Mouse (Mus musculus): Measurements from ENCODE around the gene Dbnl. TPM values are rescaled to one million over a fixed set of nuclear protein-coding genes. Genes with fewer than 3 reads are reported as not detected.

Gene Dbnl
- total and polyA plus RNA-seq, 3 experiments = 25.6 to 29.2 (median 25.7) TPM

DNA sequence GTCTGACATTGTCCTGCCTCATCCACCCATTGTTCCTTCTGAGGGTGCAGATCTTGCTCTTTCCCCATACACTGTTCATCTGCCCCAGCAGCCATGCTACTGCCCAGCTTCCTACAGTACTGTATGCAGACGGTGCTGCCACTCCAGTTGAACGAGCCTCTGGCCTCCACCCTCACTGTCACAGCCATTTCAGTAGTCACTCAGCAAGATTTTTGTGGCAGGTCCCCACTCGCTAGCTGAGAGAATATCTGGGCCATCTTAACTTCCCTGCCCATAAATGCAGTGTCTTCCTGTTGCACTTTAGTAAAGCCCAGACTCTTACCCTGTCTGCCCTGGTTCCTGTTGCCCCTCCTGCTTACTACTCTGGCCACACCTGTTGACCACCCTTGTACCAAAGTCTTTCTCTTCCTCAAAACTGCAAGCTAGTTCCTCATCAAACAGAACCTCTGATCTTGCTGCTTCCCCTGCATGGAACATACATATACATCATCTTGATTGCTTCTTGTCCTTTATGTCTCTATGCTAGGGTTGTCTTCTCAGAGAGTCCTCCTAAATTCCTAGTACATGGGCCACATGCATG lies 1.6 kb downstream of the Dbnl start:
- Histone ChIP-seq H3K36me3 (ENCODE audit: control insufficient read depth, insufficient read depth, low read length) (no peaks in the 10 kb centered on the region), H3K9ac (ENCODE audit: low read depth, low read length) (peak overlapping the region; percentile 24), H3K4me1 (ENCODE audit: control insufficient read depth, insufficient read depth, low read length) (peaks cover 6% of the 10 kb centered on the region), H3K27ac (no peak overlapping the region; the same call in 1 of the 2 replicates), H3K27me3 (ENCODE audit: control insufficient read depth, insufficient read depth, low read length) (no peaks in the 10 kb centered on the region), H3K4me3 (no peak overlapping the region), H3K79me2 (replicated peaks; ENCODE audit: control insufficient read depth, insufficient read depth, low read length) (peaks cover 2% of the 10 kb centered on the region)
- intact Hi-C loops (cut with DNase I) = loop anchor here (2.0 to 5.0 kb wide), 5 partner anchors 47 to 303 kb away; no protein-coding TSS in a partner anchor
- WGBS = 53% methylated on average over 3 of the region's 3 CpGs
- TF ChIP-seq CTCF (IDR thresholded peaks at IDR 0.05) = no peak
- DNase-seq = peak in 1 of 2 experiments; percentile 26

DNA sequence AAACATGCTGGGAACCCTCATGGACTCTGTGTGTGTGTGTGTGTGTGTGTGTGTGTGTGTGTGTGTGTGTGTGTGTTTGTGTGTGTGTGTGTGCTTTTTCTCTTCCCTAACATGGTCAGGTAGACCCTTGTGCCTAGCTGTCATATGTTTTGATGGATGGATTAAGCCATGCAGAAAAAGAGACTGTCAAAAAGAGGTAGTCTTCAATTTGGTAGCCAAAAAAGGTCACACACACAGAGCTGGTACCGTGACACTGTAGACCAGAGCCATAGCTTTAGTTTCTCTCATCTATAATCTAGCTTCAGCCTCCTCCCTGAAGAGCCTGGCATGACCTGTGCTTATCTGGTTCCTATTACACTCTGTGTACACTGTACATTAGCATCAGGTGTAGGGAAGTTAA lies 2.1 kb downstream of the Dbnl start:
- H3K36me3 ChIP-seq (ENCODE audit: control insufficient read depth, insufficient read depth, low read length) = no peaks in the 10 kb centered on the region
- intact Hi-C loops (cut with DNase I) = no loop called here
- no peak for TF ChIP-seq CTCF (IDR thresholded peaks at IDR 0.05)
- no peak for TF ChIP-seq POLR2A (IDR thresholded peaks at IDR 0.05; ENCODE audit: insufficient read depth, low read depth, low read length)
- no peak for TF ChIP-seq EP300 (IDR thresholded peaks at IDR 0.05; ENCODE audit: insufficient read depth, low read depth, low read length)
- no peak overlapping the region for H3K4me3 ChIP-seq
- H3K79me2 ChIP-seq (replicated peaks; ENCODE audit: control insufficient read depth, insufficient read depth, low read length) = peaks cover 2% of the 10 kb centered on the region
- H3K27ac ChIP-seq = no peak overlapping the region
- no peak overlapping the region for H3K9ac ChIP-seq (ENCODE audit: low read depth, low read length)
- H3K27me3 ChIP-seq (ENCODE audit: control insufficient read depth, insufficient read depth, low read length) = no peaks in the 10 kb centered on the region
- 96% methylated on average over 1 of the region's 1 CpGs for WGBS
- no peak for DNase-seq
- H3K4me1 ChIP-seq (ENCODE audit: control insufficient read depth, insufficient read depth, low read length) = peaks cover 6% of the 10 kb centered on the region

DNA sequence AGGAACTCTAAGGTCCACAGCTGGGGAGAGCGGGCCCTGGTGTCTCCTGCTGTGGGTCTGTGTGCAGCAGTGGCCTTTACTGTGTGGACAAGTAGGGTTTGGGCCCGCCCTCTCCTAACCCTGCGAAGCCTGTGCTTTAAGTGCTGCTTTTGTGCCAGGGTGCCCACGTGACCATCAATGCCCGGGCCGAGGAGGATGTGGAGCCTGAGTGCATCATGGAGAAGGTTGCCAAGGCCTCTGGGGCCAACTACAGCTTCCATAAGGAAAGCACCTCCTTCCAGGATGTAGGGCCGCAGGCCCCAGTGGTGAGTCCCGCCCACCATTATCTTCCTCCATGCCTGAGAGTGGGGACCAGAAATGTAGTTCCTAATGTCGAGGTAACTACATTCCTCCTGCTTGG lies 7.0 kb downstream of the Dbnl start:
- Histone ChIP-seq H3K4me1 (ENCODE audit: control insufficient read depth, insufficient read depth, low read length) (peaks cover 4% of the 10 kb centered on the region), H3K27ac (peak overlapping the region; percentile 26; the same call in 1 of the 2 replicates), H3K4me3 (no peak overlapping the region), H3K27me3 (ENCODE audit: control insufficient read depth, insufficient read depth, low read length) (no peaks in the 10 kb centered on the region), H3K79me2 (replicated peaks; ENCODE audit: control insufficient read depth, insufficient read depth, low read length) (no peaks in the 10 kb centered on the region), H3K9ac (ENCODE audit: low read depth, low read length) (no peak overlapping the region), H3K36me3 (ENCODE audit: control insufficient read depth, insufficient read depth, low read length) (no peaks in the 10 kb centered on the region)
- 73% methylated on average over 9 of the region's 9 CpGs for WGBS
- intact Hi-C loops (cut with DNase I) = no loop called here
- no peak for DNase-seq
- no peak for TF ChIP-seq EP300 (IDR thresholded peaks at IDR 0.05; ENCODE audit: insufficient read depth, low read depth, low read length)

DNA sequence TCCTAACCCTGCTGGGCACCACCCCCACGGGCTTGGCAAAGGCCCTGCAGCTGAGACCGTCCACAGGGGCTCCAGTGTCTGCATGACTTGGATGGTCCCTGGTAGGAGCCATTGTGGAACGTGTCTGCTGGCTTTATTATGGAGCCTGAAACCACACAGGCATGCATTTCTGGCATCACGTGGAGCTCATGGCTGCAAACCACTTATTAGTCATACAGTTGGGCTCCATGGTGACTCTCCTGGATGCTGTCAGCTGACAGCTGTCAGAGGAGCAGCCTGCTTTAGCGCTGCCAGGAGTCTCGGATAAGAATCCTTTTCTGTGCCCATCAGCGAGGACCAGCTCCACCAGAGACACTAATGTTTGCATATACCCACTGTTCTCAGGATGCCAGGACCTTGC lies 7.4 kb downstream of the Dbnl start:
- TF ChIP-seq EP300 (IDR thresholded peaks at IDR 0.05; ENCODE audit: insufficient read depth, low read depth, low read length) (peak; percentile 56), CTCF (IDR thresholded peaks at IDR 0.05) (no peak)
- intact Hi-C loops (cut with DNase I) = no loop called here
- Histone ChIP-seq H3K79me2 (replicated peaks; ENCODE audit: control insufficient read depth, insufficient read depth, low read length) (no peaks in the 10 kb centered on the region), H3K9ac (ENCODE audit: low read depth, low read length) (no peak overlapping the region), H3K27ac (peak overlapping the region; percentile 26; the same call in 1 of the 2 replicates), H3K4me3 (no peak overlapping the region), H3K4me1 (ENCODE audit: control insufficient read depth, insufficient read depth, low read length) (peaks cover 8% of the 10 kb centered on the region), H3K36me3 (ENCODE audit: control insufficient read depth, insufficient read depth, low read length) (no peaks in the 10 kb centered on the region), H3K27me3 (ENCODE audit: control insufficient read depth, insufficient read depth, low read length) (no peaks in the 10 kb centered on the region)
- peak in 1 of 2 experiments; percentile 67 for DNase-seq
- 58% methylated on average over 7 of the region's 7 CpGs for WGBS

DNA sequence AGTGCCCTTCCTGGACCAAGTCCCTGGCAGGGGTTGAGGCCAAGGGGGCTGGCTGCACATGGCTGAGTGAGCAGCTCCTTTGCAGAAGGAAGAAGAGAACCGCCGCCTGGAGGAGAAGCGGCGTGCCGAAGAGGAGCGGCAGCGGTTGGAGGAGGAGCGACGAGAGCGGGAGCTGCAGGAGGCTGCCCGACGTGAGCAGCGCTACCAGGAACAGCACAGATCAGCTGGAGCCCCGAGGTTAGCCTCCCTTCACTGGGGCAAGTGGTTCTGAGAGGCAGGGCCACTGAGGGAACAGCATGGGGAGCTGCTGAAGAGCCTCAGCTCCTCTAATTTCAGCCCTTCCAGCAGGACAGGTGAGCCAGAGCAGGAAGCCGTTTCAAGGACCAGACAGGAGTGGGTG lies 8.7 kb downstream of the Dbnl start:
- no peak for TF ChIP-seq CTCF (IDR thresholded peaks at IDR 0.05)
- no peak for TF ChIP-seq POLR2A (IDR thresholded peaks at IDR 0.05; ENCODE audit: insufficient read depth, low read depth, low read length)
- TF ChIP-seq EP300 (IDR thresholded peaks at IDR 0.05; ENCODE audit: insufficient read depth, low read depth, low read length) = no peak
- WGBS = 87% methylated on average over 15 of the region's 15 CpGs
- Histone ChIP-seq H3K4me1 (ENCODE audit: control insufficient read depth, insufficient read depth, low read length) (peaks cover 18% of the 10 kb centered on the region), H3K4me3 (no peak overlapping the region), H3K9ac (ENCODE audit: low read depth, low read length) (no peak overlapping the region), H3K36me3 (ENCODE audit: control insufficient read depth, insufficient read depth, low read length) (0 out of 2 replicates have a peak, but pooled peaks cover 3% of the 10 kb centered on the region), H3K27ac (no peak overlapping the region), H3K27me3 (ENCODE audit: control insufficient read depth, insufficient read depth, low read length) (no peaks in the 10 kb centered on the region), H3K79me2 (replicated peaks; ENCODE audit: control insufficient read depth, insufficient read depth, low read length) (no peaks in the 10 kb centered on the region)
- DNase-seq = no peak
- intact Hi-C loops (cut with DNase I) = no loop called here

DNA sequence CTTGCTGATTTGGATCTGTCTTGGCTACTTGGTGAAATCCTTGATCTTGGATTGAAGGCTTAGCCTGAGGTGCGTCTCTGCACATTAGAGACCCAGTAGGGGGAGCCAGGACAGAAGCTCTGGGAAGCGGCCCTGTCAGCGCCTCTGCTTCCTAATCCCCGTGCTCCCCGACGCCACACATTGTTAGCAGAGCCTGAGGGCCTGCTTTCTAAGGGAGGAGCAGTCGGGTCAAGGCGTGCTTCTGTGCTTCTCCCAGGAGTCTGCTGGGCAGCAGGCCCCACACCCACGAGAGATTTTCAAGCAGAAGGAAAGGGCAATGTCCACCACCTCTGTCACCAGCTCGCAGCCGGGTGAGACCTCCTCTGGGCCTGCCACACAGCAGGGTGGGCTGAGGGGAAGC lies 9.1 kb downstream of the Dbnl start:
- intact Hi-C loops (cut with DNase I) = no loop called here
- no peaks in the 10 kb centered on the region for H3K79me2 ChIP-seq (replicated peaks; ENCODE audit: control insufficient read depth, insufficient read depth, low read length)
- H3K4me3 ChIP-seq = no peak overlapping the region
- no peak overlapping the region for H3K9ac ChIP-seq (ENCODE audit: low read depth, low read length)
- no peak for TF ChIP-seq CTCF (IDR thresholded peaks at IDR 0.05)
- TF ChIP-seq EP300 (IDR thresholded peaks at IDR 0.05; ENCODE audit: insufficient read depth, low read depth, low read length) = no peak
- TF ChIP-seq POLR2A (IDR thresholded peaks at IDR 0.05; ENCODE audit: insufficient read depth, low read depth, low read length) = no peak
- 0 out of 2 replicates have a peak, but pooled peaks cover 3% of the 10 kb centered on the region for H3K36me3 ChIP-seq (ENCODE audit: control insufficient read depth, insufficient read depth, low read length)
- peaks cover 18% of the 10 kb centered on the region for H3K4me1 ChIP-seq (ENCODE audit: control insufficient read depth, insufficient read depth, low read length)
- DNase-seq = no peak
- no peak overlapping the region for H3K27ac ChIP-seq
- 77% methylated on average over 11 of the region's 11 CpGs for WGBS
- H3K27me3 ChIP-seq (ENCODE audit: control insufficient read depth, insufficient read depth, low read length) = no peaks in the 10 kb centered on the region
